Mouse (Mus musculus): Measurements from ENCODE around the gene Hist1h2bp. TPM values are rescaled to one million over a fixed set of nuclear protein-coding genes. Genes with fewer than 3 reads are reported as not detected.

Gene Hist1h2bp
- polyA plus RNA-seq, 2 experiments from 2014 or later = not detected

Other genes with a start within 250 kb of the Hist1h2bp start
- not detected for gene Olfr1366, start 244.7 kb upstream of the Hist1h2bp start, polyA plus RNA-seq (2017; shearing (Covaris generic))
- under 1 TPM in 1 of 2 experiments, not detected in 1; 0.32 TPM for gene Olfr1535, start 227.6 kb upstream of the Hist1h2bp start, polyA plus RNA-seq (2017; shearing (Covaris generic))
- not detected for gene Olfr1364, start 205.7 kb upstream of the Hist1h2bp start, polyA plus RNA-seq (2017; shearing (Covaris generic))
- gene Olfr1362, start 173.4 kb upstream of the Hist1h2bp start, polyA plus RNA-seq (2017; shearing (Covaris generic)) = not detected
- not detected for gene Olfr11, start 144.9 kb upstream of the Hist1h2bp start, polyA plus RNA-seq (2017; shearing (Covaris generic))
- not detected for gene Olfr1361, start 124.1 kb upstream of the Hist1h2bp start, polyA plus RNA-seq (2017; shearing (Covaris generic))
- not detected for gene Olfr1360, start 110.1 kb upstream of the Hist1h2bp start, polyA plus RNA-seq (2017; shearing (Covaris generic))
- not detected for gene Olfr1359, start 89.3 kb upstream of the Hist1h2bp start, polyA plus RNA-seq (2017; shearing (Covaris generic))
- not detected for gene Hist1h2bl, start 71.3 kb upstream of the Hist1h2bp start, polyA plus RNA-seq (2017; shearing (Covaris generic))
- 10 to 100 TPM in 1 of 2 experiments, not detected in 1; 41.5 TPM for gene Hist1h2ai, start 71.0 kb upstream of the Hist1h2bp start, polyA plus RNA-seq (2017; shearing (Covaris generic))
- gene Hist1h3h, start 69.8 kb upstream of the Hist1h2bp start, polyA plus RNA-seq (2017; shearing (Covaris generic)) = 1 to 10 TPM; 2.1 to 2.5 TPM
- gene Hist1h2bm, start 65.4 kb upstream of the Hist1h2bp start, polyA plus RNA-seq (2017; shearing (Covaris generic)) = 1 to 10 TPM; 1.8 to 2.5 TPM
- not detected for gene Hist1h4j, start 52.4 kb upstream of the Hist1h2bp start, polyA plus RNA-seq (2017; shearing (Covaris generic))
- 10 to 100 TPM in 1 of 2 experiments, 1 to 10 TPM in 1; 8.2 to 16.8 TPM for gene Hist1h4k, start 37.0 kb upstream of the Hist1h2bp start, polyA plus RNA-seq (2017; shearing (Covaris generic))
- gene Hist1h2ak, start 33.6 kb upstream of the Hist1h2bp start, polyA plus RNA-seq (2017; shearing (Covaris generic)) = 1 to 10 TPM in 1 of 2 experiments, not detected in 1; 2.1 TPM
- 1 to 10 TPM in 1 of 2 experiments, not detected in 1; 5.6 TPM for gene Hist1h2bn, start 33.3 kb upstream of the Hist1h2bp start, polyA plus RNA-seq (2017; shearing (Covaris generic))
- gene Hist1h1b, start 6.8 kb upstream of the Hist1h2bp start, polyA plus RNA-seq (2017; shearing (Covaris generic)) = 1 to 10 TPM; 3.6 to 5.1 TPM
- gene Hist1h3i, start 4.1 kb upstream of the Hist1h2bp start, polyA plus RNA-seq (2017; shearing (Covaris generic)) = not detected
- gene Hist1h2an, start 243 bp upstream of the Hist1h2bp start, polyA plus RNA-seq (2017; shearing (Covaris generic)) = 1 to 10 TPM in 1 of 2 experiments, not detected in 1; 8.0 TPM
- 1 to 10 TPM; 4.9 to 6.4 TPM for gene Hist1h2bq, start 22.7 kb downstream of the Hist1h2bp start, polyA plus RNA-seq (2017; shearing (Covaris generic))
- gene Hist1h2ao, start 23.0 kb downstream of the Hist1h2bp start, polyA plus RNA-seq (2017; shearing (Covaris generic)) = not detected
- 10 to 100 TPM in 1 of 2 experiments, not detected in 1; 21.4 TPM for gene Hist1h4m, start 24.3 kb downstream of the Hist1h2bp start, polyA plus RNA-seq (2017; shearing (Covaris generic))
- gene Hist1h4n, start 44.7 kb downstream of the Hist1h2bp start, polyA plus RNA-seq (2017; shearing (Covaris generic)) = 10 to 100 TPM in 1 of 2 experiments, not detected in 1; 12.8 TPM
- 100 to 1,000 TPM in 1 of 2 experiments, 10 to 100 TPM in 1; 94.5 to 115 TPM for gene Hist1h2ap, start 46.0 kb downstream of the Hist1h2bp start, polyA plus RNA-seq (2017; shearing (Covaris generic))
- gene Hist1h2br, start 46.3 kb downstream of the Hist1h2bp start, polyA plus RNA-seq (2017; shearing (Covaris generic)) = 1 to 10 TPM; 4.7 to 6.5 TPM
- under 1 TPM in 1 of 2 experiments, not detected in 1; 0.37 TPM for gene Zfp184, start 157.6 kb downstream of the Hist1h2bp start, polyA plus RNA-seq (2017; shearing (Covaris generic))
- gene Pom121l2, start 193.7 kb downstream of the Hist1h2bp start, polyA plus RNA-seq (2017; shearing (Covaris generic)) = not detected
- gene Prss16, start 222.3 kb downstream of the Hist1h2bp start, polyA plus RNA-seq (2017; shearing (Covaris generic)) = under 1 TPM in 1 of 2 experiments, not detected in 1; 0.74 TPM
- gene Hist1h2ah, start 248.1 kb downstream of the Hist1h2bp start, polyA plus RNA-seq (2017; shearing (Covaris generic)) = not detected
- 1 to 10 TPM in 1 of 2 experiments, not detected in 1; 4.8 TPM for gene Hist1h2bk, start 248.4 kb downstream of the Hist1h2bp start, polyA plus RNA-seq (2017; shearing (Covaris generic))

Data from CD4-positive, CD25-positive, alpha-beta regulatory T cell, adult 4 months (primary cell).